Mouse (Mus musculus) kidney, adult 2 months (tissue): ENCODE data around the gene Bzw1.

Experiments
- CTCF ChIP-seq: fragments of 200-500 bp; conservative IDR thresholded peaks from 2 replicates; pipeline ENCODE4 v1.5.1; 2011; ENCODE audit warnings: low read depth, mild to moderate bottlenecking, control low read depth, low read length, moderate library complexity, mixed read lengths; ENCODE audit not compliant: insufficient read depth, insufficient read length
- POLR2A ChIP-seq: fragments of 200-500 bp; IDR thresholded peaks from one replicate; pipeline ENCODE4 v1.6.1; 2011; ENCODE audit warnings: low read depth, low read length, control low read depth

DNA sequence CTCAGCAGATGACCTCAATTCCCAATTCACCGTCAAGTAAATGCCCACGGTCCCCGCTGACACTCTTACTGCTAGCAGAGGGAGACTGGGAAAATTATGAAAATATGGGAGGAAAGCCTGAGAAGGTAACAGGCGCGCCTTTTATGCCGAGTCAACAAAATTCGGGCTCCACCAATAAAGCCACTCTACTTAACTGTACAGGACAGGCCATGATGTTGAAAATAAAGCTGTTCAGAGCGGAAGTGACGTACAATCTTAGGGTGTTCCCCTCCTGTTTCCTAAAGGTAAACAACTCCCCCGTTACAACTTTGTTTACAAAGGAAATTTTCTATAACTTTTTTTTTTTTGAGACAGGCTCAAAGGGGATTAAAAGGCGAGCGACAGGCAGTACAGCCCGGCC is 30.2 kb downstream of the Bzw1 start:
- no peak for TF ChIP-seq POLR2A
- no peak for TF ChIP-seq CTCF
